Mouse (Mus musculus) limb, embryonic 14.5 days (tissue): ENCODE measurements around the gene Calr4. TPM values are rescaled to one million over a fixed set of nuclear protein-coding genes. Genes with fewer than 3 reads are reported as not detected.

ENCODE experiments used
- ATAC-seq: fragments of 200-750 bp; cut with Nextera tagmentation; 2 replicates; pipeline ENCODE4 v1.8.0; 2017; ENCODE audit warnings: low read depth, moderate number of reproducible peaks, moderate TSS enrichment; ENCODE audit not compliant: low FRiP score
- DNase-seq: peaks from one replicate; pipeline ENCODE4 v3.0.0-alpha.2; 2015; ENCODE audit warnings: low spot score
- H3K27ac ChIP-seq: fragments of 300-500 bp; sonication (generic); replicated peaks from 2 replicates; pipeline ENCODE4 v1.5.1; 2014; ENCODE audit warnings: low read depth, mild to moderate bottlenecking, low read length, moderate library complexity, mixed read lengths
- H3K27me3 ChIP-seq: fragments of 300-500 bp; sonication (generic); 2 replicates; pipeline ENCODE4 v1.6.1; 2014; ENCODE audit warnings: low read length, mixed read lengths; ENCODE audit not compliant: control insufficient read depth, insufficient read depth
- H3K36me3 ChIP-seq: fragments of 300-500 bp; sonication (generic); 2 replicates; pipeline ENCODE4 v1.6.1; 2014; ENCODE audit warnings: mild to moderate bottlenecking, low read length, moderate library complexity, mixed read lengths; ENCODE audit not compliant: control insufficient read depth, insufficient read depth
- H3K4me1 ChIP-seq: fragments of 300-500 bp; sonication (generic); 2 replicates; pipeline ENCODE4 v1.6.1; 2014; ENCODE audit warnings: antibody characterized with exemption, low read length, mixed read lengths; ENCODE audit not compliant: control insufficient read depth, insufficient read depth
- H3K4me2 ChIP-seq: fragments of 300-500 bp; sonication (generic); replicated peaks from 2 replicates; pipeline ENCODE4 v1.6.1; 2014; ENCODE audit warnings: low read depth, mild to moderate bottlenecking, low read length, moderate library complexity; ENCODE audit not compliant: severe bottlenecking
- H3K4me3 ChIP-seq: fragments of 300-500 bp; sonication (generic); replicated peaks from 2 replicates; pipeline ENCODE4 v1.5.1; 2014; ENCODE audit warnings: low read length
- H3K9ac ChIP-seq: fragments of 300-500 bp; sonication (generic); 2 replicates; pipeline ENCODE4 v1.6.1; 2014; ENCODE audit warnings: mild to moderate bottlenecking, low read depth, low read length, moderate library complexity; ENCODE audit not compliant: severe bottlenecking
- H3K9me3 ChIP-seq: fragments of 300-500 bp; sonication (generic); 2 replicates; pipeline ENCODE4 v1.6.1; 2016; ENCODE audit warnings: low read length; ENCODE audit not compliant: control insufficient read depth
- POLR2A ChIP-seq: fragments of 200-500 bp; IDR thresholded peaks from 2 replicates; pipeline ENCODE4 v1.8.0; 2012; ENCODE audit warnings: inconsistent platforms, mild to moderate bottlenecking, moderate library complexity, borderline replicate concordance; ENCODE audit not compliant: insufficient read depth, insufficient read length; ENCODE audit errors: extremely low read depth
- WGBS: fragments of 180-500 bp; shearing (Covaris S2); extraction: QIAGEN DNeasy Blood & Tissue Kit; methylation state at CpG from one replicate; pipeline ENCODE4 v1.1.7; 2014; 5-methylcytosine and 5-hydroxymethylcytosine counted together
- polyA plus RNA-seq, 2 experiments: library from polyadenylated mRNA; depleted of rRNA in 1 of 2; stranded (reverse) in 1 of 2; unstranded in 1 of 2; fragments of >200 nt; fragmentation: Nextera tagmentation in 1 of 2; extraction: Ambion mirVana in 1 of 2; gene quantifications; 2 replicates each; pipeline versions ENCODE4 v1.2.1 to v1.2.3; 2012 to 2014

Calr4 gene
- polyA plus RNA-seq, 2 experiments, result 0.12 to 0.13 TPM

- no peak overlapping the region for H3K27ac ChIP-seq
- 0 out of 2 replicates have a peak, but pooled peaks cover 5% of the 10 kb centered on the region for H3K36me3 ChIP-seq
- no peak for DNase-seq
- no peak overlapping the region for H3K9ac ChIP-seq
- TF ChIP-seq POLR2A, result no peak
- no peaks in the 10 kb centered on the region for H3K27me3 ChIP-seq
- no peaks in the 10 kb centered on the region for H3K4me1 ChIP-seq
- H3K4me2 ChIP-seq, result no peak overlapping the region
- no peak for ATAC-seq
- no peaks in the 10 kb centered on the region for H3K9me3 ChIP-seq
- no peak overlapping the region for H3K4me3 ChIP-seq
- 82% methylated on average over 2 of the region's 2 CpGs for WGBS
Observed at GRCm38 (mm10) chr4:109296510-109296909, 62.2 kb downstream of the Calr4 start.

DNA sequence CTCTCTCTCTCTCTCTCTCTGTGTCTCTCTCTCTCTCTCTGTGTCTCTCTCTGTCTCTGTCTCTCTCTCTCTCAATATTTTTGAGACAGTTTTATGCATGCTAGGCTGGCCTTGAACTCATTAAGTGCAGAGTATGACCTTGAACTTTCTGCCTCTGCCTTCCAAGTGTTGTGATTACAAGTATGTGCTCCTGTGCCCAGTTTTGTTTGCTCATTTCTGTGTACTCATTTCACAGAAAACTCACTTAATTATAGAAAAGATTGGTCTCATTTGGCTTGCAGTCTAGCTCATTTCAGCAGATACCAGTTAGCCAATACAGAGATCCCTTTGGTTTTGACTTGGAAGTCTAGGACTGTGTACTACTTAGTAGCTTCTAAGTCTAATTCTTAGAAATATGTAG is 64.9 kb downstream of the Calr4 start:
- H3K4me3 ChIP-seq, result no peak overlapping the region
- no peak for TF ChIP-seq POLR2A
- H3K27me3 ChIP-seq, result no peaks in the 10 kb centered on the region
- H3K9ac ChIP-seq, result no peak overlapping the region
- no peak for ATAC-seq
- H3K4me1 ChIP-seq, result no peaks in the 10 kb centered on the region
- H3K9me3 ChIP-seq, result no peaks in the 10 kb centered on the region
- H3K4me2 ChIP-seq, result no peak overlapping the region
- H3K27ac ChIP-seq, result no peak overlapping the region
- no peak for DNase-seq
- H3K36me3 ChIP-seq, result 0 out of 2 replicates have a peak, but pooled peaks cover 5% of the 10 kb centered on the region

Other genes with a start within 250 kb of the Calr4 start
- 114 and 133 TPM in 2 replicates for gene Nrd1, start 233.8 kb upstream of the Calr4 start, polyA plus RNA-seq (2012; rRNA removed)
- gene Nrd1, start 233.8 kb upstream of the Calr4 start, polyA plus RNA-seq (2014; fragmentation: Nextera tagmentation; extraction: Ambion mirVana), result 50.1 and 50.6 TPM in 2 replicates
- 54.0 and 55.6 TPM in 2 replicates for gene Osbpl9, start 32.2 kb upstream of the Calr4 start, polyA plus RNA-seq (2012; rRNA removed)
- 57.8 and 68.4 TPM in 2 replicates for gene Osbpl9, start 32.2 kb upstream of the Calr4 start, polyA plus RNA-seq (2014; fragmentation: Nextera tagmentation; extraction: Ambion mirVana)
- gene Eps15, start 45.8 kb downstream of the Calr4 start, polyA plus RNA-seq (2012; rRNA removed), result 23.3 and 27.0 TPM in 2 replicates
- 36.3 and 40.0 TPM in 2 replicates for gene Eps15, start 45.8 kb downstream of the Calr4 start, polyA plus RNA-seq (2014; fragmentation: Nextera tagmentation; extraction: Ambion mirVana)
- 5.4 and 6.0 TPM in 2 replicates for gene Ttc39a, start 172.1 kb downstream of the Calr4 start, polyA plus RNA-seq (2012; rRNA removed)
- gene Ttc39a, start 172.1 kb downstream of the Calr4 start, polyA plus RNA-seq (2014; fragmentation: Nextera tagmentation; extraction: Ambion mirVana), result 4.0 and 4.3 TPM in 2 replicates